Mouse (Mus musculus) liver, embryonic 13.5 days (tissue): Measurements from ENCODE around the gene Vmn1r209. TPM values are rescaled to one million over a fixed set of nuclear protein-coding genes. Genes with fewer than 3 reads are reported as not detected.

ENCODE experiments used
- polyA plus RNA-seq: library from polyadenylated mRNA; unstranded; fragments of >200 nt; fragmentation: Nextera tagmentation; extraction: Ambion mirVana; gene quantifications from 2 replicates; pipeline ENCODE4 v1.2.1, GENCODE M21; 2015

Vmn1r209 gene
- polyA plus RNA-seq, 1 experiment from 2014 or later = not detected

Other genes starting within 250 kb of the Vmn1r209 start
- gene Vmn1r205, start 216.7 kb downstream of the Vmn1r209 start, polyA plus RNA-seq = not detected in 2 replicates
- gene Vmn1r206, start 185.4 kb downstream of the Vmn1r209 start, polyA plus RNA-seq = not detected in 2 replicates
- not detected in 2 replicates for gene Vmn1r207-ps, start 80.1 kb downstream of the Vmn1r209 start, polyA plus RNA-seq
- not detected in 2 replicates for gene Vmn1r208, start 32.3 kb downstream of the Vmn1r209 start, polyA plus RNA-seq
- gene Vmn1r210, start 21.7 kb upstream of the Vmn1r209 start, polyA plus RNA-seq = not detected in 2 replicates
- not detected in 2 replicates for gene Vmn1r211, start 47.9 kb upstream of the Vmn1r209 start, polyA plus RNA-seq
- gene Vmn1r212, start 74.5 kb upstream of the Vmn1r209 start, polyA plus RNA-seq = not detected in 2 replicates
- not detected in 2 replicates for gene Vmn1r213, start 198.0 kb upstream of the Vmn1r209 start, polyA plus RNA-seq
- gene Vmn1r214, start 220.7 kb upstream of the Vmn1r209 start, polyA plus RNA-seq = not detected in 2 replicates